Mouse (Mus musculus) Patski (cell line): ENCODE measurements at regions not wholly inside any gene's neighbourhood (a gene's known extent, or its start where the extent isn't known, plus 50 kb on each side); places are given as distances from the start of the nearest gene placed in this dataset.

ENCODE experiments used
- ATAC-seq: fragments of 100-300 bp; one replicate; pipeline ENCODE4 v1.8.0; 2021
- CTCF ChIA-PET: fragments of 350-600 bp; sonication (Branson Sonifier 250); formaldehyde crosslinking; loops from one replicate; lab custom pipeline; 2022; ENCODE audit warnings: inconsistent platforms; lab: Charles Lee
- POLR2A ChIA-PET: fragments of 350-600 bp; sonication (Branson Sonifier 250); formaldehyde crosslinking; loops from one replicate; lab custom pipeline; 2022; ENCODE audit warnings: antibody characterized with exemption, inconsistent platforms; lab: Charles Lee
- DNase-seq: peaks from one replicate; pipeline ENCODE4 v3.0.0-alpha.2; 2011; ENCODE audit warnings: low read depth, low spot score
- H3K27me3 ChIP-seq: fragments of 371-371 bp; one replicate; pipeline ENCODE4 v1.5.1; 2021
- CTCF ChIP-seq: fragments of 100-300 bp; IDR thresholded peaks from one replicate; pipeline ENCODE4 v1.5.1; 2021
- in situ Hi-C: fragments of 300-500 bp; cut with MboI; formaldehyde crosslinking; loops from 3 replicates; pipeline ENCODE4 v1.11.1; 2018; ENCODE audit warnings: low pct_unique_long_range_greater_than_20kb, mixed read lengths

DNA sequence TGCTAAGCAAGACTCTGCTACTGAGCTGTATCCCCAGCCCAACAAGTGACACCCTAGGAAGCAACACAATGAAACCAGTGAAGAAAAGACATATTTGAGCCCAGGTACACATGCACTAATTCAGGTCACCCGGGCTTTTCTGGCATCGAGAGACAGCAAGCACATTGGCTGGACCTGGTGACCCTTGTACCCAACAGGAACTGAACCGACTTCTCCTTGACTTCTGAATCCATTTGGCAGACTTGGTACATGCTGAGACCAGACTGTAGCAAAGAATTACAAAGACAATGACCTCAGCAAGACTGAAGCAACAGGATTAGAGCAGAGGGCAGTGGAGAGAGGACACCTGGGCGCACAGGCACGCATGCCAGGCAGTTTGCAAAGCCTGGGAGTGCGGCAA lies 79.1 kb downstream of the Sema4f start:
- in situ Hi-C loops = no loop called here
- POLR2A ChIA-PET = no interaction called here
- no peaks in the 10 kb centered on the region for H3K27me3 ChIP-seq
- ATAC-seq = no peak
- CTCF ChIA-PET = interaction anchor here (1.1 kb wide), 1 partner anchor 19 kb away, joined by 3 read pairs; no protein-coding TSS in a partner anchor
- DNase-seq = no peak
- no peak for TF ChIP-seq CTCF

DNA sequence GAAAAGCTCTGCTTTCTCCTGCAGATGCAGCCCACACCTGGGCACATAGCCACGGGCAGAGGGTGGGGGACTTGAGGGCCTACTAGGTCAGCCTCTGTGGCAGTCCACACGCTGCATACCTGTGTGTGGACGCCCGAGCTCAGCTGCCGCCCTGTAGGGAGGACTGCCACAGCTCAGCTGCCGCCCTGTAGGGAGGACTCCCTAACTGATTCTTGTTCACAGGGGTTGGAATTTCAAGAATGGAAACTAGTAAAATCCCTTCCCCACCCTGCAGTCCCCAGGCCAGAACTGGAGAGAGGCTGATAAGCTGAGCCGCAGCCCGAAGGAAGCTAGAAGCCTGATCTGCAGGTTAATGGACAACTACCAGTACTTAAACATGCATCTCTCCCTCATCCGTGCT lies 82.0 kb upstream of the Hk2 start:
- in situ Hi-C loops = no loop called here
- H3K27me3 ChIP-seq = no peaks in the 10 kb centered on the region
- CTCF ChIA-PET = interaction anchor here (1.1 kb wide), 1 partner anchor 23 kb away, joined by 3 read pairs; no protein-coding TSS in a partner anchor
- no peak for DNase-seq
- no peak for TF ChIP-seq CTCF
- POLR2A ChIA-PET = no interaction called here
- ATAC-seq = no peak

DNA sequence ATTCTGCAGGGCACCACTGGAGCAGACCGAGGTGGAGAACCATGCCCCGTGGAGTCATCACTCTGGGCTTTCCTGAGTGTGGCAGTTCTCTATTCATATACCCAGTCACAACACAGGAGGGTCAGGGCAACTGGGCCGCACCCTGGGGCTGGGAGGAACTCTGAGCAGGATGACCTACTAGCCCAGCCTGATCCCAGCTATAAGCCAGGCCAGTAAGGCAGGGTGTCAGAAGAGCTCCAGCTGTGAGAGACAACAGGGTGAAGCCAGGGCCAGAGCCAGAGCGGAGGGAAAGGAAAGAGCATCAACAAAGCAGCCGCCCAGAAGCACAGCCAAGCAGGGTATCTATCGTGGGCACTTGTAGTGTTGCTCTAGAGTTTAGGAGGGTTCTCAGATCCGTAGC lies 81.1 kb upstream of the Hk2 start:
- ChIA-PET POLR2A (interaction anchor here (0.9 kb wide), 1 partner anchor 81 kb away, joined by 3 read pairs; the partner anchor contains the start of gene Hk2), CTCF (interaction anchor here (1.1 to 1.6 kb wide), 6 partner anchors 8 to 29 kb away, joined by 3 to 4 read pairs (median 4); no protein-coding TSS in a partner anchor)
- H3K27me3 ChIP-seq = no peaks in the 10 kb centered on the region
- DNase-seq = no peak
- no peak for TF ChIP-seq CTCF
- no peak for ATAC-seq
- in situ Hi-C loops = no loop called here

DNA sequence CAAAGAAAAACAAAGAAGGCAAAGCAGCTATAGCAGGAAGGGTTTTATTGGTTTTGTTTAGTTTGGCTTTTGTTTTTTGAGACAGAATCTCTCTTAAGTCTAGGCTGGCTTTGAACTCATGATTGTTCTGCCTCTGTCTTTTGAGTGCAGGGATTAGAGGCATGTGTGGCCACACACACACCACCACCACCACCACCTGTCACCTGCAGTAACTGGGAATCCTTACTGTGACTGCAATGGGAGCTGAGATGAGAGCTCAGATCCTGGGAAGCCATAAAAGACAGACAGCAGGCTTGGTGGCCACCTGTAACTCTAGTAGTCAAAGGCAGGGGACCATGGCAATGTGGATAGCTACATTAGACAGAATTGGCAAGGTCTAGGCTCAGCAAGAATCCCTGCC lies 80.5 kb upstream of the Hk2 start:
- POLR2A ChIA-PET = interaction anchor here (0.7 to 0.9 kb wide), 3 partner anchors 15 to 107 kb away, joined by 3 read pairs; partner anchors contain the start of gene Hk2
- no peak for TF ChIP-seq CTCF
- no peak for ATAC-seq

DNA sequence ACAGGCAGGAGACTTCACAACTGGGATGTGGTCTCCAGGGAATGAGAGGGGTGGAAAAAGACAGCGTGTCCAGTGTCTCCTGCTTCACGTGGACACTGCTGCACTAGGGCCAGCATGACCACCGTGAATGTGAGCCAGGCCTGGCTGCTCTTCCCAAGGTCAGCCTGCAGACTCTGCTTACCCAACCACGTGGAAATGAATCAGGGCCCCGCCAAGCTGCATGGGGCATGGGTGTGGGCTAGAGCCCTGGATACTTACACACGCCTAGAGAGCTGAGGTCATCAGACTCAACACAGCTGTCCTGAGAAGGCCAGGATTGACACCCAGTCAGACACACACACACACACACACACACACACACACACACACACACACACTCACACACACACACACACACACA lies 80.1 kb upstream of the Hk2 start:
- in situ Hi-C loops = no loop called here
- peak; percentile 79 for DNase-seq
- no peaks in the 10 kb centered on the region for H3K27me3 ChIP-seq
- ATAC-seq = peak; percentile 95
- no peak for TF ChIP-seq CTCF
- ChIA-PET POLR2A (interaction anchor here (0.6 to 0.9 kb wide), 4 partner anchors 14 to 107 kb away, joined by 3 to 4 read pairs (median 3); partner anchors contain the start of gene Hk2), CTCF (interaction anchor here (0.6 to 1.6 kb wide), 6 partner anchors 9 to 23 kb away, joined by 3 to 4 read pairs (median 3); no protein-coding TSS in a partner anchor)

More for the DNA sequence above, 80.5 kb upstream of the Hk2 start:
- no peak for DNase-seq
- CTCF ChIA-PET = interaction anchor here (0.6 to 1.6 kb wide), 7 partner anchors 9 to 30 kb away, joined by 3 to 4 read pairs (median 3); no protein-coding TSS in a partner anchor
- in situ Hi-C loops = no loop called here
- H3K27me3 ChIP-seq = no peaks in the 10 kb centered on the region

DNA sequence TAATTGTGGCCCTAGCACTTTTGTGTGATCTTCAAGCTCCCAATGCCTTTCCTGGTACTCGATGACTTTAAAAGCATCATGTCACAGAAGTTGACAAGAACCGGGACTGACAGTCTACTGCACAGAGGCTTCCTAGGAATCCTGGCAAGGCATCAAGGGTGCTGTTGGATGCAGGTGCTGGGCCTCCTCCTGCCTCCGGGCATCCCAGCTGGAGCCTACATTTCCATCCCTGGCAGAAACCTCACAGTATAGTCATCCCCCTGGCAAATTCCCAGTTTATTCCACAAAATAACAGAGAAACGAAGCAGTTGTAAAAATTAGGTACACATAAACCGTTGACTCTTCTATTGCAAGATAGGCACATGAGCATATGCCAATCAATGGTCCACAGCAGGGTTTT lies 78.8 kb upstream of the Hk2 start:
- in situ Hi-C loops = no loop called here
- ChIA-PET CTCF (interaction anchor here (1.5 to 1.8 kb wide), 2 partner anchors 18 to 116 kb away, joined by 3 to 5 read pairs; no protein-coding TSS in a partner anchor), POLR2A (interaction anchor here (1.3 kb wide), 1 partner anchor 79 kb away, joined by 5 read pairs; the partner anchor contains the start of gene Hk2)
- TF ChIP-seq CTCF = no peak
- no peaks in the 10 kb centered on the region for H3K27me3 ChIP-seq
- ATAC-seq (no peak), DNase-seq (peak; percentile 69)

DNA sequence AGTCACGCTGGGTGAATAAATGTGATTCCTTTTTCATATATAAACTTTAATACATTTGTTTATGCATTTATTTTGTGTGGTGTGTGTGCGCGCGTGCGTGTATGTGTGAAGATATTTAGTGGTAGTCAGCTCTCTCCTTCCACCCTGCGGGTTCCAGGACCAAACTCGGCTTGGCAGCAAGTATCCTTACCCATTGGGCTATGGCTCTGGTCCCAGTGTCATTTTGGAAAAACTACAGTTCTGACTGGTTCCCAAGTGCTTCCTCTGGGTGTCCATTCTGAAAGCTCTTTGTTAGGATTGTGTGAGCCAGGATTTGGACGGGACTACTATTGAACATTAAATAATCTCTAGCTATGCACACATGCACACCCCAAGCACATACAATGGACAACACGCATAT lies 76.3 kb upstream of the Hk2 start:
- TF ChIP-seq CTCF = no peak
- POLR2A ChIA-PET = interaction anchor here (0.5 kb wide), 1 partner anchor 14 kb away, joined by 3 read pairs; no protein-coding TSS in a partner anchor
- no peaks in the 10 kb centered on the region for H3K27me3 ChIP-seq
- in situ Hi-C loops = no loop called here
- no peak for ATAC-seq
- CTCF ChIA-PET = no interaction called here
- no peak for DNase-seq

DNA sequence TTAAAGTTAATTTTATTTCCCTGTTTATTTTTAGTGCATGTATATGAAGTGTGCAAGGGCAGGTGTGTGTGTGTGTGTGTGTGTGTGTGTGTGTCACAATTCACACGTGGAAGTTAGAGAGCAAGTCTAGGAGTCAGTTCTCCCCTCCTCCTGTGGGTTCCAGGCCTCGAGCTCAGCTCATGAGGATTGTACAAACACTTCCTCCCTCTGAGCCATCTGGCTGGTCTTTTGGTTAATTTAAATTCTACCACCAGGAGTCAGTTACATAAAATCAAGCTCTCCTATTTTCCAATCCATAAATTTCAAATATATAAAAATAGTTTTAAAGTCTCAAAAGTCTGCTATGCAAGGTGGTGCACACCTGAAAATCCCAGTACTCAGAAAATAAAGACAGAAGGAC lies 73.3 kb upstream of the Hk2 start:
- in situ Hi-C loops = no loop called here
- TF ChIP-seq CTCF = no peak
- ATAC-seq (no peak), DNase-seq (no peak)
- CTCF ChIA-PET = interaction anchor here (1.5 to 2.2 kb wide), 3 partner anchors 14 to 76 kb away, joined by 4 to 6 read pairs (median 6); no protein-coding TSS in a partner anchor
- POLR2A ChIA-PET = no interaction called here
- no peaks in the 10 kb centered on the region for H3K27me3 ChIP-seq

DNA sequence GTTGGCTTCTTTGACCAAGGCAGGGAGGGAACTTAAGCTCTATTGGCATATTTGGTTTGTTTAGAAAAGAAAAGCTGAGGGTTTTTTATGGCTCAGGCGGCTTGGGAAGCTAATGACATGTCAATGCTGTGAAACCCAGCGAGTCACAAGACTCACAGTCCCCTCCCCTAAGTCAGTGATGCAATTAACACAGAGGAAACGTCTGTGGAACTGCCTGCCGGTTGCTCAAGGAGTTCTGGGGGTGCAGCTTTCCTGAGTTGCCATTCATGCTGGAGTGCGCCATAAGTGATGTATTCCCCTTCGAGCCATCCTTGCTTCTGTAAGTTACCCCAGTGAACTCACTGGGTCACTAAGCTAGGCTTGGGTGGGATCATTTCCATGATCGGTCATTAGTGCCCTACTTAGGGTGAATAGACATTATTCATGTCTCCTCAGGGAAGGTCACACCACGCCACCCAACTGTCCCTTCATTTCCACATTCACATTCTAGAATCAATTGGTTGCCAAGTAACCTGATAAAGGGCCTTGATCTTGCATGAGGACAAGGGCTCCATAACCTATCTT lies 72.4 kb upstream of the Hk2 start:
- ATAC-seq (no peak), DNase-seq (no peak)
- POLR2A ChIA-PET = no interaction called here

DNA sequence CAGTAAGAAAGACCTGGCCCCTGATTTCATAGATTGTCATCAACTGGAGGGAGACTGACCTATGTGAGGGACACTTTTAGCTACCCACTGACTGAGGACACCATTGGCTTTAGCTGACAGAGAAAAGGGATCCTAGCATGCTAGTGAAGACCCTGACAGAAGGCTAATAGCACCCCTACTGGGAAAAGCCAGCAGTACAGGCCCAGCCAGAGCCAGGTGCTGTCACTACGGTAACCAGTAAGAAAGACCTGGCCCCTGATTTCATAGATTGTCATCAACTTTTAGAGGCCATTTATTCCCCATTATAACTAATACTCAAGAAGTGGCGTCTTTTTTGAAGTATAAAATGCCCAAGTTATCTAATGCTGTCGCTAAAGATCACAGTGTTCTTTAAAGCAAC lies 70.2 kb upstream of the Hk2 start:
- CTCF ChIA-PET = no interaction called here
- no peak for DNase-seq
- in situ Hi-C loops = no loop called here
- TF ChIP-seq CTCF = peak; percentile 38
- ATAC-seq = no peak
- POLR2A ChIA-PET = no interaction called here
- H3K27me3 ChIP-seq = no peaks in the 10 kb centered on the region

More for the DNA sequence above, 72.4 kb upstream of the Hk2 start:
- H3K27me3 ChIP-seq = no peaks in the 10 kb centered on the region
- CTCF ChIA-PET = interaction anchor here (0.7 to 2.2 kb wide), 2 partner anchors 10 to 15 kb away, joined by 4 to 6 read pairs; no protein-coding TSS in a partner anchor
- no peak for TF ChIP-seq CTCF
- in situ Hi-C loops = no loop called here

DNA sequence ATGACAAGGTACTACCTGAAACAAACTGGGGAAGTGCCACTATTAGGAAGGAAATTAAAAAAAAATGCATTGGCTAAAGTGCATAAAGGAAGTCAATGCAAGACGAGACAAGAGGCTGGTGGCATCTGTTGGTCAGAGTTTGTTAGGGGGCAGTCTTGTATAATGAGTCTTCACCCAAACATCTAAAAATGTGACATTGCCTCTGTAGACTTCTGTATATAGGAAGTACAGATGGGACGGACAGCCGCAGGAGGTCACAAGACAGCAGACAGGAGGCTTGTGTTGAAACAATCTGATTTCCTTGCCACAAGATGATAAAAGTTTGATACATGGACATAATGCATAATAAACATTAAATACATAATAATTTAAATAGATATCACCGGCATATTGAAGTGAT lies 69.6 kb upstream of the Hk2 start:
- no peak for TF ChIP-seq CTCF
- DNase-seq (no peak), ATAC-seq (no peak)
- in situ Hi-C loops = no loop called here
- H3K27me3 ChIP-seq = no peaks in the 10 kb centered on the region
- POLR2A ChIA-PET = no interaction called here
- CTCF ChIA-PET = no interaction called here
